Mouse (Mus musculus): Measurements from ENCODE around the gene Smad5. TPM values are rescaled to one million over a fixed set of nuclear protein-coding genes. Genes with fewer than 3 reads are reported as not detected.

The Smad5 gene
- polyA plus RNA-seq, 1 experiment from 2014 or later = 31.4 TPM

GRCm38 (mm10) chr13:56704596-56704995 is 1.8 kb downstream of the Smad5 start:
- DNase-seq (ENCODE audit: low spot score) = no peak
- peak overlapping the region; percentile 84 for H3K4me3 ChIP-seq
- 89% methylated on average over 2 of the region's 2 CpGs for WGBS
- no peaks in the 10 kb centered on the region for H3K27me3 ChIP-seq (ENCODE audit: insufficient read depth, poor library complexity, severe bottlenecking)
- peaks cover 39% of the 10 kb centered on the region for H3K4me1 ChIP-seq (replicated peaks)
- H3K27ac ChIP-seq = peak overlapping the region; percentile 99
- no peaks in the 10 kb centered on the region for H3K9me3 ChIP-seq
- peaks cover 42% of the 10 kb centered on the region for H3K36me3 ChIP-seq

- no peak for DNase-seq (ENCODE audit: low spot score)
- Histone ChIP-seq H3K36me3 (peaks cover 65% of the 10 kb centered on the region), H3K27ac (no peak overlapping the region), H3K4me3 (no peak overlapping the region), H3K4me1 (replicated peaks) (peaks cover 41% of the 10 kb centered on the region), H3K9me3 (no peaks in the 10 kb centered on the region), H3K27me3 (ENCODE audit: insufficient read depth, poor library complexity, severe bottlenecking) (no peaks in the 10 kb centered on the region)
- 98% methylated on average over 4 of the region's 4 CpGs for WGBS
These were observed 4.3 kb downstream of the Smad5 start for GRCm38 (mm10) chr13:56707111-56707510.

GRCm38 (mm10) chr13:56707606-56708005 is 4.8 kb downstream of the Smad5 start:
- 89% methylated on average over 4 of the region's 4 CpGs for WGBS
- no peak for DNase-seq (ENCODE audit: low spot score)
- H3K9me3 ChIP-seq = no peaks in the 10 kb centered on the region; the same call in 1 of the 2 replicates
- H3K4me1 ChIP-seq (replicated peaks) = peaks cover 37% of the 10 kb centered on the region
- H3K36me3 ChIP-seq = peaks cover 70% of the 10 kb centered on the region
- H3K4me3 ChIP-seq = no peak overlapping the region
- H3K27ac ChIP-seq = no peak overlapping the region
- H3K27me3 ChIP-seq (ENCODE audit: insufficient read depth, poor library complexity, severe bottlenecking) = no peaks in the 10 kb centered on the region

- H3K9me3 ChIP-seq = no peaks in the 10 kb centered on the region; the same call in 1 of the 2 replicates
- DNase-seq (ENCODE audit: low spot score) = no peak
- peaks cover 18% of the 10 kb centered on the region for H3K4me1 ChIP-seq (replicated peaks)
- H3K27ac ChIP-seq = no peak overlapping the region
- H3K4me3 ChIP-seq = no peak overlapping the region
- H3K36me3 ChIP-seq = peaks cover 70% of the 10 kb centered on the region
- H3K27me3 ChIP-seq (ENCODE audit: insufficient read depth, poor library complexity, severe bottlenecking) = no peaks in the 10 kb centered on the region
- WGBS = 46% methylated on average over 2 of the region's 2 CpGs
These were observed 7.8 kb downstream of the Smad5 start for GRCm38 (mm10) chr13:56710620-56711019.

- WGBS = 96% methylated on average over 2 of the region's 2 CpGs
- no peaks in the 10 kb centered on the region; the same call in 1 of the 2 replicates for H3K9me3 ChIP-seq
- H3K27ac ChIP-seq = no peak overlapping the region
- no peak for DNase-seq (ENCODE audit: low spot score)
- H3K4me3 ChIP-seq = no peak overlapping the region
- peaks cover 54% of the 10 kb centered on the region for H3K36me3 ChIP-seq
- peaks cover 11% of the 10 kb centered on the region for H3K4me1 ChIP-seq (replicated peaks)
- H3K27me3 ChIP-seq (ENCODE audit: insufficient read depth, poor library complexity, severe bottlenecking) = no peaks in the 10 kb centered on the region
These were observed 9.4 kb downstream of the Smad5 start for GRCm38 (mm10) chr13:56712221-56712620.

- H3K4me1 ChIP-seq (replicated peaks) = no peaks in the 10 kb centered on the region
- H3K27ac ChIP-seq = no peak overlapping the region
- H3K4me3 ChIP-seq = no peak overlapping the region
- 92% methylated on average over 4 of the region's 4 CpGs for WGBS
- H3K36me3 ChIP-seq = peaks cover 94% of the 10 kb centered on the region
- DNase-seq (ENCODE audit: low spot score) = no peak
- no peaks in the 10 kb centered on the region for H3K9me3 ChIP-seq
- H3K27me3 ChIP-seq (ENCODE audit: insufficient read depth, poor library complexity, severe bottlenecking) = no peaks in the 10 kb centered on the region
These were observed 23.7 kb downstream of the Smad5 start for GRCm38 (mm10) chr13:56726551-56726950.

GRCm38 (mm10) chr13:56729046-56729445 is 26.2 kb downstream of the Smad5 start:
- Histone ChIP-seq H3K27me3 (ENCODE audit: insufficient read depth, poor library complexity, severe bottlenecking) (no peaks in the 10 kb centered on the region), H3K4me3 (no peak overlapping the region), H3K9me3 (no peaks in the 10 kb centered on the region), H3K27ac (no peak overlapping the region), H3K4me1 (replicated peaks) (no peaks in the 10 kb centered on the region), H3K36me3 (peaks cover 100% of the 10 kb centered on the region)
- WGBS = 97% methylated on average over 7 of the region's 7 CpGs
- DNase-seq (ENCODE audit: low spot score) = no peak

- H3K36me3 ChIP-seq = peaks cover 100% of the 10 kb centered on the region
These were observed 31.8 kb downstream of the Smad5 start for GRCm38 (mm10) chr13:56734617-56735016.

GRCm38 (mm10) chr13:56735212-56735875 is 32.5 kb downstream of the Smad5 start:
- H3K9me3 ChIP-seq = no peaks in the 10 kb centered on the region
- H3K27me3 ChIP-seq (ENCODE audit: insufficient read depth, poor library complexity, severe bottlenecking) = no peaks in the 10 kb centered on the region
- DNase-seq (ENCODE audit: low spot score) = no peak
- H3K4me1 ChIP-seq (replicated peaks) = no peaks in the 10 kb centered on the region
- H3K36me3 ChIP-seq = peaks cover 100% of the 10 kb centered on the region
- H3K4me3 ChIP-seq = no peak overlapping the region
- H3K27ac ChIP-seq = no peak overlapping the region
- 74% methylated on average over 6 of the region's 6 CpGs for WGBS

More at GRCm38 (mm10) chr13:56734617-56735016, 31.8 kb downstream of the Smad5 start:
- no peak for DNase-seq (ENCODE audit: low spot score)
- Histone ChIP-seq H3K4me3 (no peak overlapping the region), H3K27ac (no peak overlapping the region), H3K27me3 (ENCODE audit: insufficient read depth, poor library complexity, severe bottlenecking) (no peaks in the 10 kb centered on the region), H3K4me1 (replicated peaks) (no peaks in the 10 kb centered on the region), H3K9me3 (no peaks in the 10 kb centered on the region)
- WGBS = 90% methylated on average over 4 of the region's 4 CpGs

GRCm38 (mm10) chr13:56739556-56739955 is 36.7 kb downstream of the Smad5 start:
- Histone ChIP-seq H3K27me3 (ENCODE audit: insufficient read depth, poor library complexity, severe bottlenecking) (no peaks in the 10 kb centered on the region), H3K4me1 (replicated peaks) (no peaks in the 10 kb centered on the region), H3K27ac (no peak overlapping the region), H3K9me3 (no peaks in the 10 kb centered on the region), H3K4me3 (no peak overlapping the region), H3K36me3 (peaks cover 82% of the 10 kb centered on the region)
- no peak for DNase-seq (ENCODE audit: low spot score)
- 94% methylated on average over 5 of the region's 5 CpGs for whole genome bisulfite sequencing

GRCm38 (mm10) chr13:56740496-56740895 is 37.7 kb downstream of the Smad5 start:
- no peak overlapping the region for H3K27ac ChIP-seq
- H3K9me3 ChIP-seq = no peaks in the 10 kb centered on the region
- WGBS = 88% methylated on average over 6 of the region's 6 CpGs
- no peak for DNase-seq (ENCODE audit: low spot score)
- H3K4me1 ChIP-seq (replicated peaks) = no peaks in the 10 kb centered on the region
- H3K27me3 ChIP-seq (ENCODE audit: insufficient read depth, poor library complexity, severe bottlenecking) = no peaks in the 10 kb centered on the region
- H3K4me3 ChIP-seq = no peak overlapping the region
- peaks cover 73% of the 10 kb centered on the region for H3K36me3 ChIP-seq

GRCm38 (mm10) chr13:56741691-56742090 is 38.9 kb downstream of the Smad5 start:
- Histone ChIP-seq H3K36me3 (peaks cover 61% of the 10 kb centered on the region), H3K4me3 (no peak overlapping the region), H3K27me3 (ENCODE audit: insufficient read depth, poor library complexity, severe bottlenecking) (no peaks in the 10 kb centered on the region), H3K9me3 (no peaks in the 10 kb centered on the region), H3K4me1 (replicated peaks) (no peaks in the 10 kb centered on the region), H3K27ac (no peak overlapping the region)
- WGBS = 86% methylated on average over 7 of the region's 7 CpGs
- DNase-seq (ENCODE audit: low spot score) = no peak

- Histone ChIP-seq H3K27me3 (ENCODE audit: insufficient read depth, poor library complexity, severe bottlenecking) (no peaks in the 10 kb centered on the region), H3K4me1 (replicated peaks) (no peaks in the 10 kb centered on the region), H3K27ac (no peak overlapping the region), H3K4me3 (no peak overlapping the region), H3K9me3 (no peaks in the 10 kb centered on the region), H3K36me3 (peaks cover 54% of the 10 kb centered on the region)
- 72% methylated on average over 6 of the region's 6 CpGs for WGBS
- DNase-seq (ENCODE audit: low spot score) = no peak
These were observed 39.6 kb downstream of the Smad5 start for GRCm38 (mm10) chr13:56742325-56742901.

All from hindbrain, embryonic 10.5 days (tissue).